Mouse (Mus musculus) E14TG2a.4 (cell line): ENCODE data around the gene Galnt7.

Experiments used
- CTCF ChIP-seq: conservative IDR thresholded peaks from 2 replicates; pipeline ENCODE4 v1.5.1; 2014; ENCODE audit warnings: low read length
- NANOG ChIP-seq: IDR thresholded peaks from 2 replicates; pipeline ENCODE4 v1.6.1; 2014; ENCODE audit warnings: borderline replicate concordance, low read length, mixed read lengths
- POU5F1 ChIP-seq: IDR thresholded peaks from 2 replicates; pipeline ENCODE4 v1.6.1; 2014; ENCODE audit warnings: low read length, borderline replicate concordance

- no peak for TF ChIP-seq CTCF
- no peak for TF ChIP-seq NANOG
- TF ChIP-seq POU5F1 = no peak
Observed at GRCm38 (mm10) chr8:57575336-57575735, 77.5 kb downstream of the Galnt7 start.
